Mouse (Mus musculus) heart, embryonic 11.5 days (tissue): Measurements from ENCODE around the gene Clec2l. TPM values are rescaled to one million over a fixed set of nuclear protein-coding genes. Genes with fewer than 3 reads are reported as not detected.

Experiments used
- ATAC-seq: fragments of 200-750 bp; cut with Nextera tagmentation; replicated peaks from 2 replicates; pipeline ENCODE4 v1.8.0; 2017; ENCODE audit warnings: moderate library complexity; ENCODE audit not compliant: insufficient number of reproducible peaks, low FRiP score, low TSS enrichment
- H3K27ac ChIP-seq: fragments of 300-500 bp; sonication (generic); 2 replicates; pipeline ENCODE4 v1.5.1; 2014; ENCODE audit warnings: mild to moderate bottlenecking, low read depth, low read length
- H3K27me3 ChIP-seq: fragments of 300-500 bp; sonication (generic); 2 replicates; pipeline ENCODE4 v1.6.1; 2014; ENCODE audit warnings: mild to moderate bottlenecking, low read length, mixed read lengths; ENCODE audit not compliant: control insufficient read depth, insufficient read depth
- H3K36me3 ChIP-seq: fragments of 300-500 bp; sonication (generic); 2 replicates; pipeline ENCODE4 v1.6.1; 2014; ENCODE audit warnings: mild to moderate bottlenecking, low read length, moderate library complexity, mixed read lengths; ENCODE audit not compliant: control insufficient read depth, insufficient read depth
- H3K4me1 ChIP-seq: fragments of 300-500 bp; sonication (generic); 2 replicates; pipeline ENCODE4 v1.6.1; 2014; ENCODE audit warnings: low read length; ENCODE audit not compliant: control insufficient read depth, insufficient read depth
- H3K4me2 ChIP-seq: fragments of 300-500 bp; sonication (generic); 2 replicates; pipeline ENCODE4 v1.6.1; 2014; ENCODE audit warnings: mild to moderate bottlenecking, moderate library complexity
- H3K4me3 ChIP-seq: fragments of 300-500 bp; sonication (generic); 2 replicates; pipeline ENCODE4 v1.5.1; 2014; ENCODE audit warnings: low read depth, low read length
- H3K9ac ChIP-seq: fragments of 300-500 bp; sonication (generic); 2 replicates; pipeline ENCODE4 v1.6.1; 2014; ENCODE audit warnings: mild to moderate bottlenecking, low read depth, low read length, moderate library complexity
- H3K9me3 ChIP-seq: fragments of 300-500 bp; sonication (generic); replicated peaks from 2 replicates; pipeline ENCODE4 v1.6.1; 2016; ENCODE audit warnings: low read length; ENCODE audit not compliant: control insufficient read depth
- WGBS: fragments of 180-500 bp; shearing (Covaris S2); extraction: QIAGEN DNeasy Blood & Tissue Kit; methylation state at CpG from one replicate; pipeline ENCODE4 v1.1.7; 2014; ENCODE audit not compliant: insufficient replicate concordance; 5-methylcytosine and 5-hydroxymethylcytosine counted together
- polyA plus RNA-seq: library from polyadenylated mRNA; unstranded; fragments of >200 nt; fragmentation: Nextera tagmentation; extraction: Ambion mirVana; gene quantifications from 2 replicates; pipeline ENCODE4 v1.2.1, GENCODE M21; 2014

The Clec2l gene
- polyA plus RNA-seq, 1 experiment from 2014 or later, result 1.1 TPM

GRCm38 (mm10) chr6:38715881-38716280, 53.0 kb downstream of the Clec2l start:
- peaks cover 32% of the 10 kb centered on the region for H3K36me3 ChIP-seq
- no peaks in the 10 kb centered on the region for H3K9me3 ChIP-seq
- no peaks in the 10 kb centered on the region for H3K27me3 ChIP-seq
- ATAC-seq, result no peak
- peaks cover 14% of the 10 kb centered on the region for H3K4me1 ChIP-seq
- no peak overlapping the region for H3K27ac ChIP-seq
- 88% methylated on average over 16 of the region's 16 CpGs for WGBS
- H3K4me3 ChIP-seq, result no peak overlapping the region
- no peak overlapping the region for H3K4me2 ChIP-seq
- H3K9ac ChIP-seq, result no peak overlapping the region

GRCm38 (mm10) chr6:38718625-38719024, 55.8 kb downstream of the Clec2l start:
- H3K36me3 ChIP-seq, result peaks cover 32% of the 10 kb centered on the region
- no peaks in the 10 kb centered on the region for H3K27me3 ChIP-seq
- H3K9ac ChIP-seq, result no peak overlapping the region
- H3K4me1 ChIP-seq, result peaks cover 14% of the 10 kb centered on the region
- WGBS, result 91% methylated on average over 7 of the region's 7 CpGs
- H3K27ac ChIP-seq, result no peak overlapping the region
- H3K4me2 ChIP-seq, result no peak overlapping the region
- no peaks in the 10 kb centered on the region for H3K9me3 ChIP-seq
- ATAC-seq, result no peak
- no peak overlapping the region for H3K4me3 ChIP-seq

GRCm38 (mm10) chr6:38719229-38719628, 56.4 kb downstream of the Clec2l start:
- Histone ChIP-seq H3K36me3 (peaks cover 27% of the 10 kb centered on the region), H3K4me1 (peaks cover 10% of the 10 kb centered on the region), H3K4me2 (no peak overlapping the region), H3K27me3 (no peaks in the 10 kb centered on the region), H3K9me3 (no peaks in the 10 kb centered on the region), H3K4me3 (no peak overlapping the region), H3K27ac (no peak overlapping the region), H3K9ac (no peak overlapping the region)
- no peak for ATAC-seq
- 90% methylated on average over 6 of the region's 6 CpGs for WGBS

- peaks cover 23% of the 10 kb centered on the region for H3K36me3 ChIP-seq
- H3K9me3 ChIP-seq, result no peaks in the 10 kb centered on the region
- H3K4me2 ChIP-seq, result no peak overlapping the region
- ATAC-seq, result no peak
- H3K4me3 ChIP-seq, result no peak overlapping the region
- WGBS, result 89% methylated on average over 1 of the region's 1 CpGs
- H3K27ac ChIP-seq, result no peak overlapping the region
- H3K9ac ChIP-seq, result no peak overlapping the region
- no peaks in the 10 kb centered on the region for H3K27me3 ChIP-seq
- H3K4me1 ChIP-seq, result no peaks in the 10 kb centered on the region
Measured at GRCm38 (mm10) chr6:38721361-38721760, 58.5 kb downstream of the Clec2l start.

GRCm38 (mm10) chr6:38725515-38725914, 62.6 kb downstream of the Clec2l start:
- Histone ChIP-seq H3K9ac (no peak overlapping the region), H3K36me3 (peaks cover 14% of the 10 kb centered on the region), H3K27ac (no peak overlapping the region), H3K4me1 (no peaks in the 10 kb centered on the region), H3K4me2 (no peak overlapping the region), H3K4me3 (no peak overlapping the region), H3K27me3 (no peaks in the 10 kb centered on the region), H3K9me3 (no peaks in the 10 kb centered on the region)
- WGBS, result 93% methylated on average over 3 of the region's 3 CpGs
- ATAC-seq, result no peak

Other genes starting within 250 kb of the Clec2l start
- gene Ubn2, start 229.1 kb upstream of the Clec2l start, polyA plus RNA-seq, result 10.1 and 15.1 TPM in 2 replicates
- gene Fmc1, start 129.6 kb upstream of the Clec2l start, polyA plus RNA-seq, result 189 and 195 TPM in 2 replicates
- 29.9 and 43.1 TPM in 2 replicates for gene Luc7l2, start 111.7 kb upstream of the Clec2l start, polyA plus RNA-seq
- 0.14 and 0.31 TPM in 2 replicates for gene Klrg2, start 25.8 kb upstream of the Clec2l start, polyA plus RNA-seq
- gene Tbxas1, start 212.3 kb downstream of the Clec2l start, polyA plus RNA-seq, result 1.7 and 2.4 TPM in 2 replicates
- 15.1 and 18.9 TPM in 2 replicates for gene Hipk2, start 213.1 kb downstream of the Clec2l start, polyA plus RNA-seq